Mouse (Mus musculus) testis, adult 2 months (tissue): ENCODE results near the gene Armcx4. TPM values are rescaled to one million over a fixed set of nuclear protein-coding genes. Genes with fewer than 3 reads are reported as not detected.
"Not testable (repeated sequence)": the region's sequence is repeated elsewhere in the genome, so short reads cannot be mapped to it uniquely, and the experiment has no call there.

Experiments
- H3K27ac ChIP-seq: fragments of 200-500 bp; 2 replicates; pipeline ENCODE4 v1.5.1; 2012; ENCODE audit warnings: low read depth, low read length; ENCODE audit not compliant: control insufficient read depth, insufficient read depth
- H3K27me3 ChIP-seq: fragments of 200-500 bp; 2 replicates; pipeline ENCODE4 v1.6.1; 2012; ENCODE audit warnings: mild to moderate bottlenecking, low read length, moderate library complexity; ENCODE audit not compliant: control insufficient read depth, insufficient read depth
- H3K36me3 ChIP-seq: fragments of 200-500 bp; 2 replicates; pipeline ENCODE4 v1.6.1; 2012; ENCODE audit warnings: mild to moderate bottlenecking, low read length; ENCODE audit not compliant: control insufficient read depth, insufficient read depth
- H3K4me1 ChIP-seq: fragments of 200-500 bp; 2 replicates; pipeline ENCODE4 v1.6.1; 2012; ENCODE audit warnings: low read length; ENCODE audit not compliant: control insufficient read depth, insufficient read depth
- H3K4me3 ChIP-seq: fragments of 200-500 bp; 2 replicates; pipeline ENCODE4 v1.5.1; 2012; ENCODE audit warnings: low read depth, mild to moderate bottlenecking, low read length, moderate library complexity, mixed read lengths; ENCODE audit not compliant: control insufficient read depth
- CTCF ChIP-seq: fragments of 200-500 bp; IDR thresholded peaks from 2 replicates; pipeline ENCODE4 v1.5.1; 2012; ENCODE audit warnings: low read depth, mild to moderate bottlenecking, inconsistent platforms, low read length, moderate library complexity; ENCODE audit not compliant: control insufficient read depth, insufficient read depth, insufficient replicate concordance
- POLR2A ChIP-seq: fragments of 200-500 bp; IDR thresholded peaks from 2 replicates; pipeline ENCODE4 v1.6.1; 2012; ENCODE audit warnings: low read depth, mild to moderate bottlenecking, inconsistent platforms, low read length, moderate library complexity; ENCODE audit not compliant: control insufficient read depth
- polyA plus RNA-seq: library from polyadenylated mRNA; depleted of rRNA; stranded (reverse); fragments of >200 nt; gene quantifications from 2 replicates; pipeline ENCODE4 v1.2.3, GENCODE M21; 2012

The Armcx4 gene
- polyA plus RNA-seq, 1 experiment, result 0.28 TPM

- Histone ChIP-seq H3K27ac (no peak overlapping the region), H3K4me3 (no peak overlapping the region), H3K4me1 (no peaks in the 10 kb centered on the region), H3K36me3 (no peaks in the 10 kb centered on the region), H3K27me3 (no peaks in the 10 kb centered on the region)
- no peak for TF ChIP-seq CTCF
- no peak for TF ChIP-seq POLR2A
Observed at GRCm38 (mm10) chrX:134716863-134717262, 30.5 kb downstream of the Armcx4 start.

GRCm38 (mm10) chrX:134717752-134718308 is 31.5 kb downstream of the Armcx4 start, which contains the start of gene Armcx1:
Armcx1 (plus strand) TSS chrX:134717963.
- no peaks in the 10 kb centered on the region for H3K27me3 ChIP-seq

GRCm38 (mm10) chrX:134718524-134718923 is 32.2 kb downstream of the Armcx4 start:
- no peak for TF ChIP-seq POLR2A
- no peak for TF ChIP-seq CTCF
- peak overlapping the region; percentile 29; the same call in 1 of the 2 replicates for H3K27ac ChIP-seq
- no peaks in the 10 kb centered on the region for H3K27me3 ChIP-seq

More at GRCm38 (mm10) chrX:134717752-134718308, 31.5 kb downstream of the Armcx4 start, which contains the start of gene Armcx1:
- H3K27ac ChIP-seq, result peak within 1 kb of the TSS; percentile 76
- TF ChIP-seq CTCF (no peak), POLR2A (peak; percentile 31; the same call in 1 of the 2 replicates)
- H3K36me3 ChIP-seq, result no peaks in the 10 kb centered on the region
- peak within 1 kb of the TSS; percentile 86 for H3K4me3 ChIP-seq
- no peaks in the 10 kb centered on the region for H3K4me1 ChIP-seq

GRCm38 (mm10) chrX:134723762-134724161 is 37.4 kb downstream of the Armcx4 start:
- not testable (repeated sequence) for H3K4me1 ChIP-seq, H3K36me3 ChIP-seq, H3K4me3 ChIP-seq, H3K27me3 ChIP-seq, H3K27ac ChIP-seq

More at GRCm38 (mm10) chrX:134718524-134718923, 32.2 kb downstream of the Armcx4 start:
- no peaks in the 10 kb centered on the region for H3K4me1 ChIP-seq
- peak overlapping the region; percentile 86 for H3K4me3 ChIP-seq
- no peaks in the 10 kb centered on the region for H3K36me3 ChIP-seq

- Histone ChIP-seq H3K36me3 (no peaks in the 10 kb centered on the region), H3K4me3 (no peak overlapping the region), H3K27ac (no peak overlapping the region), H3K4me1 (no peaks in the 10 kb centered on the region), H3K27me3 (no peaks in the 10 kb centered on the region)
- TF ChIP-seq POLR2A (no peak), CTCF (no peak)
Observed at GRCm38 (mm10) chrX:134729778-134730177, 43.5 kb downstream of the Armcx4 start.

GRCm38 (mm10) chrX:134737796-134738195 is 51.5 kb downstream of the Armcx4 start:
- no peak overlapping the region for H3K4me3 ChIP-seq
- no peaks in the 10 kb centered on the region for H3K36me3 ChIP-seq
- no peak overlapping the region for H3K27ac ChIP-seq
- H3K27me3 ChIP-seq, result no peaks in the 10 kb centered on the region
- TF ChIP-seq CTCF, result no peak
- TF ChIP-seq POLR2A, result no peak
- no peaks in the 10 kb centered on the region for H3K4me1 ChIP-seq

GRCm38 (mm10) chrX:134739160-134739559 is 52.8 kb downstream of the Armcx4 start:
- no peak for TF ChIP-seq CTCF
- TF ChIP-seq POLR2A, result no peak

More at GRCm38 (mm10) chrX:134739160-134739559, 52.8 kb downstream of the Armcx4 start:
- no peaks in the 10 kb centered on the region for H3K27me3 ChIP-seq
- H3K4me1 ChIP-seq, result no peaks in the 10 kb centered on the region
- no peaks in the 10 kb centered on the region for H3K36me3 ChIP-seq
- no peak overlapping the region for H3K4me3 ChIP-seq
- no peak overlapping the region for H3K27ac ChIP-seq
